Mouse (Mus musculus): ENCODE data around the gene Enpp7. TPM values are rescaled to one million over a fixed set of nuclear protein-coding genes. Genes with fewer than 3 reads are reported as not detected.

Enpp7 gene
- total and polyA plus RNA-seq, 3 experiments, result not detected

GRCm38 (mm10) chr11:118998540-118999265 is 10.7 kb downstream of the Enpp7 start:
- DNase-seq, result peak; percentile 75

GRCm38 (mm10) chr11:118999361-118999804 is 11.4 kb downstream of the Enpp7 start:
- peak; percentile 12 for DNase-seq

GRCm38 (mm10) chr11:119000877-119001276 is 12.9 kb downstream of the Enpp7 start:
- DNase-seq, result no peak

- no peak for DNase-seq
Observed at GRCm38 (mm10) chr11:119001493-119002128, 13.6 kb downstream of the Enpp7 start.

- no peak for DNase-seq
Observed at GRCm38 (mm10) chr11:119005547-119006275, 17.7 kb downstream of the Enpp7 start.

GRCm38 (mm10) chr11:119006462-119006861 is 18.5 kb downstream of the Enpp7 start:
- no peak for DNase-seq

- peak; percentile 38 for DNase-seq
Observed at GRCm38 (mm10) chr11:119007461-119008456, 19.8 kb downstream of the Enpp7 start.

- no peak for DNase-seq
Observed at GRCm38 (mm10) chr11:119014455-119014854, 26.5 kb downstream of the Enpp7 start.

- DNase-seq, result no peak
Observed at GRCm38 (mm10) chr11:119017506-119017905, 29.5 kb downstream of the Enpp7 start.

- peak; percentile 62 for DNase-seq
Observed at GRCm38 (mm10) chr11:119021180-119021579, 33.2 kb downstream of the Enpp7 start.

GRCm38 (mm10) chr11:119022068-119022894 is 34.3 kb downstream of the Enpp7 start:
- no peak for DNase-seq

GRCm38 (mm10) chr11:119022895-119023615 is 35.1 kb downstream of the Enpp7 start, which contains the start of gene Cbx2:
Cbx2 (plus strand) TSS chr11:119022962.
- peak; percentile 94 for DNase-seq

GRCm38 (mm10) chr11:119023616-119023980 is 35.6 kb downstream of the Enpp7 start:
- no peak for DNase-seq

GRCm38 (mm10) chr11:119024260-119024659 is 36.3 kb downstream of the Enpp7 start:
- DNase-seq, result no peak

- DNase-seq, result no peak
Observed at GRCm38 (mm10) chr11:119026203-119026602, 38.2 kb downstream of the Enpp7 start.

- DNase-seq, result peak; percentile 89
Observed at GRCm38 (mm10) chr11:119033874-119034558, 46.0 kb downstream of the Enpp7 start.

GRCm38 (mm10) chr11:119034635-119035034 is 46.6 kb downstream of the Enpp7 start:
- no peak for DNase-seq

GRCm38 (mm10) chr11:119035094-119035685 is 47.2 kb downstream of the Enpp7 start:
- DNase-seq, result no peak

GRCm38 (mm10) chr11:119035686-119036165 is 47.7 kb downstream of the Enpp7 start:
- peak; percentile 7 for DNase-seq

Data from adrenal gland, adult 2 months (tissue).